Mouse (Mus musculus) heart, adult 2 months (tissue): Measurements from ENCODE around the gene Ankrd60.

Experiments
- CTCF ChIP-seq: fragments of 200-600 bp; IDR thresholded peaks from 2 replicates; pipeline ENCODE4 v1.8.1; 2022; ENCODE audit warnings: antibody characterized with exemption, mild to moderate bottlenecking, moderate library complexity
- EP300 ChIP-seq: fragments of 200-500 bp; IDR thresholded peaks from 2 replicates; pipeline ENCODE4 v1.6.1; 2011; ENCODE audit warnings: low read depth, low read length, control low read depth; ENCODE audit not compliant: insufficient read depth

DNA sequence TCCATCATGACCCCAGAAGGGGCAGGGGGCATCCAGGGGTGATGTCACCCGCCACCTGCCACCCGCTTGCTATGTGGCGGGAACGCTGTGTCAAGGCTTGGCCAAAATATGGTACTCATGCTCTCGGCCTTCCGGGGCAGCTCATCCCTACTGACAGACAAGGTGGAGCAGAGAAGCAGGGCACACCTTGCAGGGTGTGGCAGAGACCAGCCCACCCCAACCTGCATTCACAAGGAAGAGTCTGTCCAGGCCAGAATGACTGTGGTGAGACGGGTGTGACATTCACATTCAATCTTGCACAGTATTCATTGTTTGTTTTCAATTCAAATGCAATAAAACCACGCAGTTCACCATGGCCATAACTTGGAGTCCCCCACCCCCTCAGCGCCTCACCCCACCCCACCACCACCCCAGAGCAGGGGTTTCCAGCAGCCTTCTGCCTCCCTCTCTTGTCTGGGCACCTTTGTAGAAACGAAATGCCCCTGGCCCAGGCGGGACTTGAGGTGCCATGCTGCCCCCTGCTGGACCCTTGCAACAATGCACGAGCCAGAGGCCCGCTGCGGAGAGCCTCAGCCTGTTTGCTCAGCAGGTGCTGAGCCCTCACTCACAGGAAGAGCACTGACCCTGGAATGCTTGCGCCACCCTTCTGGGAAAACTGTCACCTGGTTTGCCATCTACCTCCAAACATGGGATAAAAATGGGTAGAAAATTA is 32.0 kb downstream of the Ankrd60 start:
- TF ChIP-seq EP300 (0 out of 2 replicates have a peak, but pooled peaks have one; percentile 13), CTCF (peak; percentile 87)
